ENCODE assay signal across 7 mouse cellular contexts in genomic region chr16:16599586-16600401, GRCm38 (mm10). TPM values are rescaled to one million over a fixed set of nuclear protein-coding genes. Genes with fewer than 3 reads are reported as not detected.
A peak's percentile ranks its signal among the peaks of the same experiment; 100 is the strongest.
DNase-seq lines count a peak whose midpoint lies in the region; ATAC-seq lines count a peak whose summit lies in the region.

No protein-coding gene starts in this region.

- peak overlapping the region; percentile 96 for H3K27ac ChIP-seq in intestine, embryonic 15.5 days
- H3K27ac ChIP-seq in limb, embryonic 12.5 days: peak overlapping the region; percentile 70
- no peak overlapping the region for H3K27ac ChIP-seq in midbrain, embryonic 11.5 days (ENCODE audit: low read depth, low read length)
- H3K27ac ChIP-seq in stomach, embryonic 14.5 days (ENCODE audit: low read length): peak overlapping the region; percentile 82

- peak overlapping the region; percentile 88 for H3K9ac ChIP-seq in intestine, embryonic 15.5 days
- peak overlapping the region; percentile 85 for H3K9ac ChIP-seq in limb, embryonic 12.5 days (replicated peaks)
- peak overlapping the region; percentile 83 for H3K9ac ChIP-seq in midbrain, embryonic 11.5 days (ENCODE audit: low read length)
- peak overlapping the region; percentile 67 for H3K9ac ChIP-seq in stomach, embryonic 14.5 days (replicated peaks; ENCODE audit: low read depth, low read length)

- no peaks in the 10 kb centered on the region for H3K9me3 ChIP-seq in intestine, embryonic 15.5 days
- no peaks in the 10 kb centered on the region for H3K9me3 ChIP-seq in limb, embryonic 12.5 days
- H3K9me3 ChIP-seq in midbrain, embryonic 11.5 days (ENCODE audit: control insufficient read depth, low read length): no peaks in the 10 kb centered on the region
- no peaks in the 10 kb centered on the region for H3K9me3 ChIP-seq in stomach, embryonic 14.5 days (ENCODE audit: control insufficient read depth, low read depth, low read length)

- DNase-seq in adrenal gland, postnatal 36 days: peak; percentile 71 to 75
- peak; percentile 35 for DNase-seq in embryo, embryonic 11.5 days (ENCODE audit: low read depth, low spot score)
- DNase-seq in gastrocnemius, postnatal 4 days (ENCODE audit: low spot score in 2 of 2): peak; percentile 23 to 36
- DNase-seq in midbrain, embryonic 11.5 days (ENCODE audit: low spot score, missing footprints): peak; percentile 94

- no peaks in the 10 kb centered on the region for H3K4me1 ChIP-seq in intestine, embryonic 15.5 days (replicated peaks)
- 0 out of 2 replicates have a peak, but pooled peaks cover 6% of the 10 kb centered on the region for H3K4me1 ChIP-seq in limb, embryonic 12.5 days (replicated peaks)
- peaks cover 8% of the 10 kb centered on the region for H3K4me1 ChIP-seq in midbrain, embryonic 11.5 days (ENCODE audit: control insufficient read depth, insufficient read depth, low read length)
- H3K4me1 ChIP-seq in stomach, embryonic 14.5 days (ENCODE audit: control insufficient read depth, insufficient read depth, low read length): no peaks in the 10 kb centered on the region

- WGBS in intestine, embryonic 15.5 days: under 1% methylated on average over 73 of the region's 77 CpGs
- under 1% methylated on average over 77 of the region's 77 CpGs for WGBS in limb, embryonic 12.5 days
- under 1% methylated on average over 70 of the region's 77 CpGs for WGBS in midbrain, embryonic 11.5 days
- WGBS in stomach, embryonic 14.5 days: under 1% methylated on average over 64 of the region's 77 CpGs

- H3K36me3 ChIP-seq in intestine, embryonic 15.5 days: no peaks in the 10 kb centered on the region
- no peaks in the 10 kb centered on the region for H3K36me3 ChIP-seq in limb, embryonic 12.5 days
- no peaks in the 10 kb centered on the region for H3K36me3 ChIP-seq in midbrain, embryonic 11.5 days (ENCODE audit: control insufficient read depth, insufficient read depth, low read length)
- H3K36me3 ChIP-seq in stomach, embryonic 14.5 days (ENCODE audit: control insufficient read depth, insufficient read depth, low read length): no peaks in the 10 kb centered on the region

- H3K4me2 ChIP-seq in intestine, embryonic 15.5 days (replicated peaks): peak overlapping the region; percentile 95
- peak overlapping the region; percentile 84 for H3K4me2 ChIP-seq in limb, embryonic 12.5 days
- H3K4me2 ChIP-seq in midbrain, embryonic 11.5 days: peak overlapping the region; percentile 97
- peak overlapping the region; percentile 54 for H3K4me2 ChIP-seq in stomach, embryonic 14.5 days (replicated peaks; ENCODE audit: low read depth, low read length)

- no peaks in the 10 kb centered on the region for H3K27me3 ChIP-seq in intestine, embryonic 15.5 days (replicated peaks)
- no peaks in the 10 kb centered on the region for H3K27me3 ChIP-seq in limb, embryonic 12.5 days
- H3K27me3 ChIP-seq in midbrain, embryonic 11.5 days (ENCODE audit: control insufficient read depth, insufficient read depth, low read length): peaks cover 7% of the 10 kb centered on the region; the same call in 1 of the 2 replicates
- no peaks in the 10 kb centered on the region for H3K27me3 ChIP-seq in stomach, embryonic 14.5 days (ENCODE audit: control insufficient read depth, insufficient read depth, low read length)

- peak overlapping the region; percentile 80 for H3K4me3 ChIP-seq in intestine, embryonic 15.5 days (replicated peaks)
- H3K4me3 ChIP-seq in limb, embryonic 12.5 days (replicated peaks): peak overlapping the region; percentile 73
- H3K4me3 ChIP-seq in midbrain, embryonic 11.5 days (ENCODE audit: low read depth, low read length): peak overlapping the region; percentile 72
- H3K4me3 ChIP-seq in stomach, embryonic 14.5 days (ENCODE audit: low read depth, low read length): peak overlapping the region; percentile 77

- ATAC-seq in intestine, embryonic 15.5 days: peak; percentile 99
- ATAC-seq in limb, embryonic 12.5 days (ENCODE audit: insufficient number of reproducible peaks, insufficient read depth, low FRiP score, low TSS enrichment, low read depth): peak; percentile 97
- ATAC-seq in midbrain, embryonic 11.5 days (ENCODE audit: low FRiP score): peak; percentile 91
- peak; percentile 98 for ATAC-seq in stomach, embryonic 14.5 days (ENCODE audit: insufficient number of reproducible peaks, insufficient read depth, low FRiP score, low read depth)

RNA-seq across cellular contexts. Expression of gene Fgd4, which starts 0.6 kb away (rescaled TPM):
- total RNA-seq in adrenal gland, postnatal 36 days (2021): 10 to 100 TPM in 1 of 2 experiments, 1 to 10 TPM in 1; 9.2 to 16.2 TPM
- total RNA-seq in gastrocnemius, postnatal 4 days (2021): 10 to 100 TPM; 12.5 TPM
- polyA plus RNA-seq in intestine, embryonic 15.5 days (2015; fragmentation: Nextera tagmentation; extraction: Ambion mirVana): 14.2 and 15.0 TPM in 2 replicates
- polyA plus RNA-seq in limb, embryonic 12.5 days (2016; fragmentation: Nextera tagmentation; extraction: Ambion mirVana): 11.6 and 12.4 TPM in 2 replicates
- 15.9 and 20.9 TPM in 2 replicates for polyA plus RNA-seq in midbrain, embryonic 11.5 days (2014; fragmentation: Nextera tagmentation; extraction: Ambion mirVana)
- 15.9 and 16.1 TPM in 2 replicates for polyA plus RNA-seq in stomach, embryonic 14.5 days (2014; fragmentation: Nextera tagmentation; extraction: Ambion mirVana)

Comparison
In these comparisons a context has a peak if more than half of its experiments do, and no peak if none do; other contexts are left out.
1. DNase-seq: peak in every context shown above with its lines; median percentile 94 in midbrain, embryonic 11.5 days; 73 in adrenal gland, postnatal 36 days; 35 in embryo, embryonic 11.5 days; 30 in gastrocnemius, postnatal 4 days.